In the genomic region with DNA sequence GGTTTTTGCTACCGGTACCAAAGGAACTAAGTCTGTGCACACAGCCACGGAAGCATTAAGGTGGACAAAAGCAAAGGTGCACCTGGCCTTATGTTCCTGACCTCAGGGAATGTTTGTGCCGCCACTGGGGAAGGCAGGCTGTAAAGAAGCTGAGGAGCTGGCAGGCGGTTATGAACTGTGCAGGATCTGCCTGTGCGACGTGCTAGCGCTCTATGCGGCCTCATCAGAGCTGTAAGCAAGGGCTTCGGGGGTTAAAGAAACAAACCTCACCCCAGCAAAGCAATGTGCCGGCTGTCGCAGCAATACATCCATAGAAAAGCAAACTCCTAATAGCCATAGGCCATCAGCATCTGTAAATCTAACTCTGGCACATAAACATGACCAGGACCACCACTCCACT, we compare ENCODE assay signal across 19 mouse cellular contexts. TPM values are rescaled to one million over a fixed set of nuclear protein-coding genes. Genes with fewer than 3 reads are reported as not detected.
DNase-seq lines count a peak whose midpoint lies in the region; ATAC-seq and TF ChIP-seq lines count a peak whose summit lies in the region.
"Had no signal": no experiment of that assay in that cellular context is flagged by ENCODE, and none has a peak within 500 bp of the region (broad histone marks: within the 10 kb centered on the region; RNA-seq: fewer than 3 reads in every experiment).

No protein-coding gene starts in this region.

- no peak overlapping the region for H3K4me3 ChIP-seq in midbrain, embryonic 11.5 days (ENCODE audit: low read depth, low read length)
- H3K4me3 ChIP-seq in midbrain, postnatal 0 days (ENCODE audit: low read depth, low read length): no peak overlapping the region
- no peak overlapping the region for H3K4me3 ChIP-seq in embryonic facial prominence, embryonic 10.5 days
- H3K4me3 ChIP-seq: forebrain, embryonic 15.5 days; hindbrain, embryonic 10.5 days; hindbrain, embryonic 13.5 days had no signal

- no peak for TF ChIP-seq CTCF in midbrain, postnatal 0 days (IDR thresholded peaks at IDR 0.05)

- H3K4me2 ChIP-seq in midbrain, embryonic 11.5 days: no peak overlapping the region
- no peak overlapping the region for H3K4me2 ChIP-seq in midbrain, postnatal 0 days (ENCODE audit: low read depth, low read length, poor library complexity, severe bottlenecking)
- H3K4me2 ChIP-seq: forebrain, embryonic 15.5 days; heart, embryonic 11.5 days; hindbrain, embryonic 13.5 days had no signal

- H3K9me3 ChIP-seq in midbrain, embryonic 11.5 days (ENCODE audit: control insufficient read depth, low read length): no peaks in the 10 kb centered on the region; the same call in 1 of the 2 replicates
- H3K9me3 ChIP-seq in midbrain, postnatal 0 days (ENCODE audit: low read length): no peaks in the 10 kb centered on the region
- H3K9me3 ChIP-seq in embryonic facial prominence, embryonic 10.5 days: 0 out of 2 replicates have a peak, but pooled peaks cover 3% of the 10 kb centered on the region
- H3K9me3 ChIP-seq: forebrain, embryonic 15.5 days had no signal

- no peaks in the 10 kb centered on the region for H3K36me3 ChIP-seq in midbrain, embryonic 11.5 days (ENCODE audit: control insufficient read depth, insufficient read depth, low read length)
- H3K36me3 ChIP-seq in midbrain, postnatal 0 days (ENCODE audit: insufficient read depth, low read length): no peaks in the 10 kb centered on the region
- H3K36me3 ChIP-seq in embryonic facial prominence, embryonic 10.5 days (replicated peaks): peaks cover 7% of the 10 kb centered on the region; the same call in 1 of the 2 replicates
- H3K36me3 ChIP-seq: forebrain, embryonic 15.5 days; hindbrain, embryonic 13.5 days had no signal

- no peaks in the 10 kb centered on the region for H3K27me3 ChIP-seq in midbrain, embryonic 11.5 days (ENCODE audit: control insufficient read depth, insufficient read depth, low read length)
- H3K27me3 ChIP-seq in midbrain, postnatal 0 days (ENCODE audit: insufficient read depth, low read length): no peaks in the 10 kb centered on the region
- H3K27me3 ChIP-seq in embryonic facial prominence, embryonic 10.5 days (replicated peaks; ENCODE audit: low read depth, poor library complexity, severe bottlenecking): no peaks in the 10 kb centered on the region
- H3K27me3 ChIP-seq: forebrain, embryonic 15.5 days; hindbrain, embryonic 13.5 days had no signal

- WGBS in midbrain, embryonic 11.5 days: 88% methylated on average over 11 of the region's 11 CpGs
- 80% methylated on average over 11 of the region's 11 CpGs for WGBS in midbrain, postnatal 0 days
- WGBS in embryonic facial prominence, embryonic 10.5 days: 82% methylated on average over 11 of the region's 11 CpGs

- no peak overlapping the region for H3K9ac ChIP-seq in midbrain, embryonic 11.5 days (ENCODE audit: low read length)
- no peak overlapping the region for H3K9ac ChIP-seq in midbrain, postnatal 0 days (replicated peaks; ENCODE audit: low read length, poor library complexity, severe bottlenecking)
- H3K9ac ChIP-seq: forebrain, embryonic 15.5 days; hindbrain, embryonic 13.5 days had no signal

- no peak overlapping the region for H3K27ac ChIP-seq in midbrain, embryonic 11.5 days (ENCODE audit: low read depth, low read length)
- no peak overlapping the region for H3K27ac ChIP-seq in midbrain, postnatal 0 days (ENCODE audit: low read depth, low read length)
- no peak overlapping the region for H3K27ac ChIP-seq in embryonic facial prominence, embryonic 10.5 days (replicated peaks)
- H3K27ac ChIP-seq: forebrain, embryonic 15.5 days; hindbrain, embryonic 10.5 days; hindbrain, embryonic 13.5 days had no signal

- 0 out of 2 replicates have a peak, but pooled peaks cover 5% of the 10 kb centered on the region for H3K4me1 ChIP-seq in midbrain, embryonic 11.5 days (ENCODE audit: control insufficient read depth, insufficient read depth, low read length)
- 0 out of 2 replicates have a peak, but pooled peaks cover 4% of the 10 kb centered on the region for H3K4me1 ChIP-seq in midbrain, postnatal 0 days (ENCODE audit: insufficient read depth, low read length)
- no peaks in the 10 kb centered on the region for H3K4me1 ChIP-seq in embryonic facial prominence, embryonic 10.5 days

- ATAC-seq in midbrain, embryonic 11.5 days (ENCODE audit: low FRiP score): no peak
- no peak for ATAC-seq in midbrain, postnatal 0 days (ENCODE audit: low FRiP score)
- no peak for ATAC-seq in frontal cortex, adult (ENCODE audit: low TSS enrichment)
- ATAC-seq: forebrain, embryonic 15.5 days; hindbrain, embryonic 16.5 days; inflammation-experienced regulatory T-cells, adult 6 months; intestine, embryonic 16.5 days had no signal

- peak; percentile 72 for DNase-seq in heart, adult 11 months
- no peak for DNase-seq in heart, postnatal 4 days
- peak; percentile 60 for DNase-seq in midbrain, embryonic 11.5 days (ENCODE audit: low spot score, missing footprints)
- DNase-seq in midbrain, postnatal 0 days (ENCODE audit: low spot score): no peak
- DNase-seq in embryonic facial prominence, embryonic 10.5 days (ENCODE audit: low spot score): peak; percentile 12
- peak; percentile 21 for DNase-seq in mesoderm, embryonic 11.5 days (ENCODE audit: low read depth, low spot score)
- DNase-seq: adrenal gland, adult 2 months; adrenal gland, postnatal 25 days; gastrocnemius, postnatal 10 days; gastrocnemius, postnatal 36 days had no signal

RNA-seq across cellular contexts. Expression of a gene that starts 46.1 kb away (rescaled TPM):
- 1 to 10 TPM; 3.5 to 4.2 TPM for total RNA-seq in heart, postnatal 4 days (2021)
- polyA plus RNA-seq in midbrain, embryonic 11.5 days (2014; fragmentation: Nextera tagmentation; extraction: Ambion mirVana): 23.8 and 24.6 TPM in 2 replicates
- total RNA-seq in midbrain, postnatal 0 days (2014; rRNA removed): 2.5 and 2.9 TPM in 2 replicates
- polyA plus RNA-seq in midbrain, postnatal 0 days (2015; fragmentation: Nextera tagmentation; extraction: Ambion mirVana): 2.6 and 5.0 TPM in 2 replicates
- 20.8 and 21.6 TPM in 2 replicates for polyA plus RNA-seq in embryonic facial prominence, embryonic 10.5 days (2016; fragmentation: Nextera tagmentation; extraction: Ambion mirVana)
- total RNA-seq: gastrocnemius, adult 18-20 months; gastrocnemius, postnatal 36 days had no signal

RNA-seq across cellular contexts. Expression of a gene that starts 46.2 kb away (rescaled TPM):
- total RNA-seq in heart, postnatal 4 days (2021): 10 to 100 TPM; 16.7 to 18.1 TPM
- polyA plus RNA-seq in midbrain, embryonic 11.5 days (2014; fragmentation: Nextera tagmentation; extraction: Ambion mirVana): 78.3 and 81.9 TPM in 2 replicates
- 16.1 and 19.0 TPM in 2 replicates for total RNA-seq in midbrain, postnatal 0 days (2014; rRNA removed)
- 31.8 and 34.8 TPM in 2 replicates for polyA plus RNA-seq in midbrain, postnatal 0 days (2015; fragmentation: Nextera tagmentation; extraction: Ambion mirVana)
- polyA plus RNA-seq in embryonic facial prominence, embryonic 10.5 days (2016; fragmentation: Nextera tagmentation; extraction: Ambion mirVana): 81.1 and 84.4 TPM in 2 replicates

Comparison
In these comparisons a context has a peak if more than half of its experiments do, and no peak if none do; other contexts are left out.
1. DNase-seq: peak in heart, adult 11 months (single experiment), midbrain, embryonic 11.5 days (single experiment), embryonic facial prominence, embryonic 10.5 days (single experiment) and mesoderm, embryonic 11.5 days (single experiment); none in heart, postnatal 4 days (single experiment) and midbrain, postnatal 0 days (single experiment).